Mouse (Mus musculus) thymus, adult 2 months (tissue): ENCODE data around the gene Pdia5.

Experiments
- CTCF ChIP-seq: fragments of 200-500 bp; IDR thresholded peaks from 2 replicates; pipeline ENCODE4 v1.5.1; 2012; ENCODE audit warnings: mild to moderate bottlenecking, control low read depth, low read length, moderate library complexity, borderline replicate concordance; ENCODE audit not compliant: control insufficient read depth, poor library complexity, insufficient read depth; ENCODE audit errors: extremely low read depth
- POLR2A ChIP-seq: fragments of 200-500 bp; IDR thresholded peaks from 2 replicates; pipeline ENCODE4 v1.6.1; 2012; ENCODE audit warnings: mild to moderate bottlenecking, low read length, control low read depth, moderate library complexity; ENCODE audit not compliant: control insufficient read depth, poor library complexity, insufficient read depth; ENCODE audit errors: extremely low read depth

DNA sequence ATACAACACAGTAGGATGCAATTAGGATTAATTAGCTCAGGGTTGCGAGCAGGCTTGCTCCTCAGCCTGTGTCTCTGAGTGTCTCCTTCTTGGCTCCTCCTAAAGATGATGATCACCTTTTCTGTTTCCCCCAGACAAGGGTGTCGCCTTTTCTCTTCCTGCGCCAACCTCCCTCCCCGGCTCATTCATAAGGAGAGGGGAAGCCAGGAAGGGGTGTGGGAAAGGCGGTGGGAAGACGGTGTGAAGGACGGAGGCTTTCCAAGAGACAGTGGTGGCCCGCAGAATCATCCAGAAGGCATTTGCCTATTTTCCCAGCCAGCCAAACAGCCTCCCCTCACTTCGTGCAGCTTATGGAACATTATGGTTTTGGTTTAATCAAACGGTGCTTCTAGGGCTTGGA lies 48.4 kb upstream of the Pdia5 start:
- no peak for TF ChIP-seq CTCF
- no peak for TF ChIP-seq POLR2A
